Mouse (Mus musculus): ENCODE data around the gene Urm1.
"Not testable (repeated sequence)": the region's sequence is repeated elsewhere in the genome, so short reads cannot be mapped to it uniquely, and the experiment has no call there.

The Urm1 gene

DNA sequence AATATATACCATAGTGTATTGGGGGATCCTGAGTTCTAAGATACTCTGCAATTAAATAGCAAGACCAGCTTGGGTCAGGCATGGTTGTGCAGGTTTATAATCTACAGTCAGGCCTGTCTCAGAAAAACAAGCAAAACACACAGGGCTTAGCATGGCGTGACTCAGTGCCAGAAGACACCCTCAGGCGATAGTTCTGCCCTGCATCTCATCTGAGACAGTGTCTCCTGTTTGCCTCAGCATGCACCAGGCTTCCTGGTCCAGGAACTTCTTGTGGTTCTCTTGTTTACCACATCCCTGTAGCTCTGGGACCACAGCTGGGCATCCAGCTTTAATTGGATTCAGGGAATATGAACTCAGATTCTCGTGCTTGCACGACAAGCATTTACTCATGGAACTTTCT lies 45.2 kb downstream of the Urm1 start:
- DNase-seq (ENCODE audit: low spot score), result no peak

DNA sequence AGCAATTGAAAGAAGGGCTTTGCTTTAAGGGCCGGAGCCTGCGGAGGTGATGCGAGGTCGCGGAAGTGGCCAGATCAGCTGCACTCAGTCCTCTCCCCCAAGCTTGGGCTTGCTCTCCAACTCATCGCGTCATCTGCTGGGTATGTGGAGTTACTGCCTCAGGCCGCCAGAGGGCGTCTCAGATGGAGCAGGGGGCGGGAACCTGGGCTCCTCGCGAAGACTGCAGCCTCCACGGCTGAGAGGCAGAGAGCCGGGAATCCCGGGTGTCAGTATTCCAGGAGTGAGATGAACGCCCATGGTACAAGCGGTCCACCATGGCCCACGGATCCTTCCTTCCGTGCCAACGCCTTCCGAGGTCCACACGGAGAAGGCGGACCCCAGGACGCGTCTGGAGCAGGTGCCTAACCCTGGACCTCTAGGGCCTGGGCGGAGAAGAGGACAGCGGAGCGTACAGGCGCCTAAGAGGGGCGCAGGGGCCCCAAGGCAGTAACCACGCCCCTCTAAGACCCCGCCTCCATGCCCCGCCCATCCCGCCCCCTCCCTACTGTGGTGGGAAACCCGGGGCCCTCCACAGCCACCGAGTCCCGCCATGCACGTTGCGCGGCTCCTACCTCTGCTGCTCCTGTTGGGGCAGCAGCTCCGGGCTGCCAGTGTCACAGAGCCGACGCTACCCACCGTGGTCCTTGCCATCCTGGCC lies 49.2 kb downstream of the Urm1 start, which contains the start of gene Cercam:
Cercam (plus strand) TSS at position 216 of the 697 bp plus-strand sequence.
- DNase-seq (ENCODE audit: low spot score), result peak; percentile 62

DNA sequence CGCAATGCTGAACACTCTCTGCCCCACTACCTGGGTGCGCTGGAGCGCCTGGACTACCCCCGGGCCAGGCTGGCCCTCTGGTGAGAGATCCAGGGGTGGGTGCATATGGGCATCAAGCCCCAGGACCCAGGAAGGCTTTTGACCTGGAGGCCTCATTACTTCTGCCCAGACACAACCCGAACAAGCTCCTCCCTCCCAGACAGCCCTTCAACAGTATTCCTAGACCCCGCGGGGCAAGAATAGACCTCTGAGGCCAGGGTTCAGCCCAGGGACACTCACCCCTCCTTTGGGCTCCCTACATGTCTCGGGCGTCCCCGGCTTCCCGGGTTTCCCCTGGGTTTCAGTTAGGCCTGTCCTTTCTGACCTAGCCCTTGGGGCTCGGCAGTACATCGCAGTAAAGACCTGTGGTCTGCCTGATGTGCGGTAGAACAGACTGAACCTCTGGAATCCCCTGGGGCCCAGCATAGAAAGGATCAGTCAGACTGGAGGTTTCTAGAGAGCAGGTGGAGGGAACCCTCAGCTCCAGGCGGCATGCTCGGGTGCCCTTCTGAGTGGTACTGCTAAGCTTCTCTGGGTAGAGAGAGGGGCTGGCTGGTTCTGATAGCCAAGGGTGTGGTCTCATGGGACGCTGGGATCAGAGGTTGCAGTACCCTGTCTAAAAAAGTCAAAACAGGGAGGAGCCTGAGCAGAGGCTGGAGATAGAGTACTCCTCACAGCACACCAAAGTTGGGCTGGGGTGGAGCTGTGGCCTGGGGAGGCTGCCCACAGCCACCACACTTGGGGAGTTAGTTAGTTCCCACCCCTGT lies 50.0 kb downstream of the Urm1 start:
- no peak for DNase-seq (ENCODE audit: low spot score)

DNA sequence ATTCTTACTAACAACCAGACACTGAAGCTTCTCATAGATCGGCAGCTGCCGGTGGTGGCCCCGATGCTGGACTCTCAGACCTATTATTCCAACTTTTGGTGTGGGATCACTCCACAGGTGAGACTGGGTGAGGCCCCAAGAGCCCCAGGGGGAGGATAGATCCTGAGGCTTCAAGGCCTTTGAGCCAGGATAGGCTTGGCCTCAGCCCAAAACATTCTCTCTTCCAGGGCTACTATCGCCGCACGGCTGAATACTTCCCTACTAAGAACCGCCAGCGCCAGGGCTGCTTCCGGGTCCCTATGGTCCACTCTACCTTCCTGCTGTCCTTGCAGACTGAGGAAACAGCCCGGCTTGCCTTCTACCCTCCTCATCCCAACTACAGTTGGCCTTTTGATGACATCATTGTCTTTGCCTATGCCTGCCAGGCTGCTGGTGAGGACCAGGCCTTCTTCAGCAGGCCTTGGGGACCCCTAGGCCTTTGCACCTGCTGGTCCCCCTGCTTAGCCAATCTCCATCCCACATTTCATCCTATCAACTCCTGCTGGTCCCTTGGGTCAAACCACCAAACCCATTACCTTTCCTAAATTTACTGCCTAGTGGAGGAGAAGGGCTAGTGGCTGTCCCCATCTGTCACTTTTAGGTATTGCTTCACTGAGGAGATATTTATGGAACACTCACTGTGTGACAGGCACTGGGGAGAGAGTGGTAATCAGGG lies 52.9 kb downstream of the Urm1 start:
- DNase-seq (ENCODE audit: low spot score), result no peak

DNA sequence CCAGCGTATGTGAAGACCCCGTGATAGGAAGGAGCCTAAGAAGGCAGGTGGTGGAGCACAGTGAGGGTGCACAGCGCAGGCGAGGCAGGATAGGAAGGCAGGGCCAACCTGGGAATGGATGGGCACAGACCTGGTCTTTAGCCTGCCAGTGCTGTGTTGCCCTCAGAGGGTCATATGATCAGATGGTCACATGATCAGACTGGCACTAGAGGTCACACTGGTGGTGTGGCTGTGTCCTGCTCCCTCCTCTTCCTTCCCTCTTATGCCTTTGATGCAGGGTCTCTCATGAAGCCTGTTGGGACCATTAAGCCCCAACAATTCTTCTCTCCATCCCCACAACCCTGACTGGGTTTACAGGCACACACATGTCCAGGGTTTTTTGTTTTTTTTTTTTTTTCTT lies 53.9 kb downstream of the Urm1 start:
- DNase-seq (ENCODE audit: low spot score), result peak; percentile 10

DNA sequence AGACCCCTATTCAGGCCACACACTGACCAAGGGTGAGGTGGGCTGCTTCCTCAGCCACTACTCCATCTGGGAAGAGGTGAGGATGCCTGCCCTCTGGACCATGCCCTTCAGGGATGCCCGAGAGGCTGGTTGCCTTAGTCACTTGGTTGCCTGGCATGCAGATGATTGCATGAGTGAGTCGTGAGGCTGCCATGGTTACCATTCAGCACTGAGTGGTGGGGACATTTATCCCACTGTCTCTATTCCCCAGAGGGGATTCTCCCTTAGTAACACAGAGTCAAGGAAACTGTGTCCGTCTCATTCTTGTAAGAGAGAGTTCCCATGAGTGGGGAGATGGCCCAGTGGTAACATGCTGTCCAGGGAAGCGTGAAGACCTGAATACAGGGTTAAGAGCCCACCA lies 58.2 kb downstream of the Urm1 start:
- no peak for DNase-seq (ENCODE audit: low spot score)

DNA sequence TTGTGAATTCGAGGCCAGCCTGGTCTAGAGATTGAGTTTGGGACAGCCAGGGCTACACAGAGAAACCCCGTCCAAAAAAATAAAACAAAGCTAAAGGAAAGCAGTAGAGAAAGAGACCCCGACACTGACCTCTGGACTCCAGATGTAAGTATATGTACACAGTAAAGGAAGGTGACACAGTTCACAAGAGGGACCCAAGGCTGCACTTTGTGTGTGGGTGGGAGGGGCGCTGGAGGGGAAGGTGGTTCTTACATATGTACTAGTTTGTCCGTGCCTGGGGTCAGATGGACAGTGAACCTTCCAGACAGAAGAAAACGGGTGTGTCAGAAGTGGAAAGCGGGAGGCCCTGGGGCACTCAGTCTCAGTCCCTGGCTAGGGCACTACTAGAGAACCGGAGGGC lies 59.3 kb downstream of the Urm1 start:
- DNase-seq (ENCODE audit: low spot score), result no peak

DNA sequence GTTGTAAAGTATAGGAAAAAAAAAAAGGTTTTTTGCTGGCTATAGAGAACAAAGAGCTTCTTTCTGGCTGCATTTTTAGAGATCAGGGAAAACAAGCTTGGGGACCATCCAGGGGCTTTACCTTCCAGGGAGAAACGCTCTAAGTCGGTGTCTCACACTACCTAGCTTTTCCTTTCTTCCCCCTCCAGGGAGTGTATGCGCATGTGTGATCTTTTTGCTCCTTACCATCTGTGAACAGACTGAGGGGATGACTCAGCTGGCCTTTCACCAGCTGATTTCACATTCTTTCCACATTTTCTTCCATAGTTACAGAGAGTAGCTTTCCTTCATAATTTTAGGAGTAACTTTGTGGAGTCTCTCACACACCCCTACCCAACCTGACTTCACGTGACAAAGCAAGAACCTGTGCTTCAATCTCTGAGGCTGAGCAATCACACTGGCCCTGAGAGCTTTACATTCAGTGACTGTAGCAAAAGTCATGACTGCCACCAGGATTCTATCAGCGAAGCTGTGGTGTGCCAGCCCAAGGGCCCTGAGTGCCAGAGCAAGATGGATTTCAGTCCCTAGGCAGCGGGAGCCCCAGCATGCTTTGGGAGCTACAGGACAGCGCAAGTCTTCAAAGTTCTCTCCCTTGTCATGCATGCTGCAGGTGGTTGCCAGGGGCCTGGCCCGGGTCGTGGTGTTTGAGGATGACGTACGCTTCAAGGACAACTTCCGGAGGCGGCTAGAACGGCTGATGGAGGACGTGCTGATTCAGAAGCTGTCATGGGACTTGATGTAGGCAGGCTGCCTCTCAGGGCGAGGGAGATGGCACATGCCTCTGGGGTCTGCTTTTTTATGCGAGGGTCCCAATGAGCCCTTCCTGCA lies 60.3 kb downstream of the Urm1 start:
- DNase-seq (ENCODE audit: low spot score), result peak; percentile 60

DNA sequence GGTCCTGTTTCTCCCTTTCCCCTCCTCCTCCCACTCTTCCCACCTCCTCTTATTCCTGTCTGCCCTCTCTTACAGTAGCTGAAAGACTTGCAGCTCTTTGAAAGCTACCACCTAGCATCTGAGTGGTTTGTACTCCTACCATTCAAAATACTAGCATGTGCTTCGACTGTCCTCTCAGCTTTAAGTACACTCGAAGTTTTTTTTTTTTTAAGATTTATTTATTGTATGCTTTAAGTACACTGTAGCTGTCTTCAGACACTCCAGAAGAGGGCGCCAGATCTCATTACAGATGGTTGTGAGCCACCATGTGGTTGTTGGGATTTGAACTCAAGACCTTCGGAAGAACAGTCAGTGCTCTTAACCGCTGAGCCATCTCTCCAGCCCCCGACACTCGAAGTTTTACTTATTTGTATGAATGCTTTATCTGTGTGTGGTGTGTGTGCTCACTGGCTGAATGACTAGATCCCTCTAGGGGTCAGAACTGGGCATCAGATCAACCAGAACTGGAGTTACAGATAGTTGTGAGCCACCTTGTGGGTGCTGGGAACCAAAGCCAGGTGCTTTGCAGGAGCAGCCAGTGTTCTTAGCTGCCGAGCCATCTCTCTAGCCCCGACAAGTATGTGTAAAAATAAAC lies 66.9 kb downstream of the Urm1 start:
- DNase-seq (ENCODE audit: low spot score), result not testable (repeated sequence)

DNA sequence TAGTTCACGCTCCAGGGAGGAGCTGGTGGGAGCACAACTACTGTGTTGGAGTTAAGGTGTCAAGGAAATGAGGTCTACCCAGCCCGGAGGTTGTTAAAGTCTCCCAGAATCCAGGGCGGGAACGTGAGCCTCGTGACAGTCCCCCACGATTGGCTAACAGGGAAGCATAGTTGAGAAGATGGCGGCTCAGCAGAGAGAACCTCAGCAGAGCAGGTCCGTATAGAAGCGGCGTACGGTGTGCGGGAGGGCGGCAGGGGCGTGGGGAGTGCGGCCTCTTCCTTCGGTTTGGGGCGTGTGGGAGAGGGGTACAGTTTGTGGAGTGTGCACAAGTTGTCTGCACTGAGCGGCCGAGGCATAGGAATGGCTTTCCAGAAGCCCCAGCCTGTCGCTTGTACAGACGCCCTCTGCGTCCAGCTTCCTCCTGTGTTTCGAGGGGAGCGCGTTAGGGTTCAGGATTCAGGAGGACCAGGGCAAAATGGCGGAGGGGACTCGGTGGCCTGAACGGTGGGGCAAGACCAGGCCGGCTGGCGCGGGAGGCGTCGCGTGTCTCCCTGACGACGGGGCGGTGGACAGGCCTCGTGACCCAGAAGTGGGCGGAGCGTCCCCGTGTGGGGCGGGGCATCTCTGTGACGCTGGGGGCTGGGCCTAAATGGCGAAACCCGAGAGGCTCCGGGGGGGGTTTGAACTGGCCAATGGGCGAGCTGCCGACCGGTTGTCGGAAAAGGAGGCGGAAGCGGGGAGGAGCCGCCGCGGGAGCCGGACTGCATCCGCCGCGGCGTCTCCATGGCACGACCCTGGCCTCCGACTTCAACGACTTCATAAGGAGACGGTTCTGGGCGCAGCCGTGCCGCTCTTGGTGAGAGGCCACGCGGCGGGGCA lies 69.4 kb downstream of the Urm1 start, which contains the start of gene Odf2:
Odf2 (plus strand) TSS at position 156 of the 879 bp plus-strand sequence.
- DNase-seq (ENCODE audit: low spot score), result peak; percentile 93

DNA sequence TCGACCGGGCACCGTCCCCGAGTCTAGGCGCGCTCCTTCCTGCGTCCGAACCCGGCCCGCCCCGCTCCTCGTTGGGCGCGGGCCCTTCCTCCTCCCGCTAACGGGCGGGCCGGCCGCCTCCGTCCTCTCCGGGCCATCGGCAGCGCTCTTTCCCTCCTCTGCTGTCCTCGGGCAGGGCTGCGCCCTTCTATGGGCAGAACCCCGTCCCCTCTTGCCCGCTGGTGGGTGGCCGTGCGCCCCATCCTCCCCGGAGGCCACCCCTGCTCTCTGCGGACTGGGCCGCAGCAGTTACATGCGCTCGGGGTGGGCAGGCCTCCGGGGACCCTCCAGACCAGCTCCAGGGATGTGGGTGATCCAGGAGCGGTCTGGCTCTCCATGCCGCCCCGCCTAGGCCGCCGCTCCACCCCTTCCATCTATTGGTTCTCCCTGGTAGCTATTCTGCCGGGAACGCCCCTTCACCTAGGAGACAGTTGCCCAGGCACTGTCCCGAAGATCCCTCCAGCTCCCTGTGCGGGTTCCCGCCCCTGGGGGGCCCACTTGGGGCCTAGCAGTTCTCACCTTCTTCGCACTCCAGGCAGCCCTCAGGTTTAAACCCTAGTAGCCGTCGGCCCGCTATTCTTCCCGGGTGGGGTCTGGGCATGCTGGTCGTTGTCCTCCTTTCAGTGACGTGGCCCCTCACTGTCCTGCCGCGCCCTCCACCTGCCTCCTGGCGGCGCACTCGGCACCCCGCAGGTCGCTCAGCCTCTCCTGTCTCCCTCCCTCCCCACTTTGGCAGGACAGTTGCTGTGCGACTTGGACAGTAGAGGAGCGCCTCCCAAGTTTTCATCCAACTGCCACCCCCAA lies 70.3 kb downstream of the Urm1 start:
- peak; percentile 77 for DNase-seq (ENCODE audit: low spot score)

DNA sequence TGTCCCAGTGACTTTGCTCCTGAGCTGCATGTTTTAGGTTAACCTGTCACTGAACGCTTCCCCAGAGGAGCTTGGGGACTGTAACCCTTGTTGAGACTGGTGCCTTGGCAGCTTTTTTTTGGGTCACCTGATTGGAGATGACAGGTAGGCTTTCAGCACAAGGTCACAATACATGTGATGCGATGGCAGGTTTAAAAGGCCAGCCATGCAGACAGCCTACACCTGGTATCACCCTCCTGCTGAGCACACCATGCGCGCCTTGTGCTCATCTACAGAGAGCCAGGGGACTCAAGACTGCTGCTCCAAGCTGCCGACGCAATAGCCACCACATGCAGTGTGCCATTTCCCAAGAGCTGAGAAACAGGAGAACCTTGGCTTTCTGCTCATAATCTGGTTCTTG lies 71.9 kb downstream of the Urm1 start:
- DNase-seq (ENCODE audit: low spot score), result no peak

Measured in adipocyte (in vitro differentiated cells).